Mouse (Mus musculus) G1E (cell line): Measurements from ENCODE around the gene Amer1. TPM values are rescaled to one million over a fixed set of nuclear protein-coding genes. Genes with fewer than 3 reads are reported as not detected.

Experiments
- ATAC-seq: 2 replicates; pipeline ENCODE4 v1.8.0; 2016; ENCODE audit warnings: mild to moderate bottlenecking; ENCODE audit not compliant: insufficient number of reproducible peaks, poor library complexity, low FRiP score, severe bottlenecking; ENCODE audit errors: extremely low read depth
- DNase-seq: peaks from one replicate; pipeline ENCODE4 v3.0.0; 2012; ENCODE audit warnings: low spot score
- H3K27me3 ChIP-seq: 2 replicates; pipeline ENCODE4 v1.6.1; 2012; ENCODE audit warnings: mild to moderate bottlenecking, low read length, inconsistent platforms; ENCODE audit not compliant: insufficient read depth
- H3K36me3 ChIP-seq: replicated peaks from 2 replicates; pipeline ENCODE3; 2012; ENCODE audit warnings: mild to moderate bottlenecking, inconsistent platforms
- H3K4me1 ChIP-seq: 2 replicates; pipeline ENCODE4 v1.6.1; 2012; ENCODE audit warnings: low read depth, low read length, inconsistent platforms, mixed read lengths; ENCODE audit not compliant: insufficient read depth
- H3K4me3 ChIP-seq: 2 replicates; pipeline ENCODE4 v1.5.1; 2012; ENCODE audit warnings: low read depth, mild to moderate bottlenecking, inconsistent platforms, low read length, moderate library complexity, mixed read lengths
- H3K9me3 ChIP-seq: replicated peaks from 2 replicates; pipeline ENCODE4 v1.6.1; 2012; ENCODE audit warnings: inconsistent platforms
- CTCF ChIP-seq: IDR thresholded peaks from 2 replicates; pipeline ENCODE4 v1.5.1; 2012; ENCODE audit warnings: low read depth, low read length, inconsistent platforms, mixed read lengths
- GATA1 ChIP-seq: IDR thresholded peaks from 2 replicates; pipeline ENCODE4 v1.6.1; 2012; ENCODE audit warnings: borderline replicate concordance, low read length, inconsistent platforms, mixed read lengths
- GATA2 ChIP-seq: IDR thresholded peaks from 2 replicates; pipeline ENCODE4 v1.6.1; 2012; ENCODE audit warnings: low read depth, low read length, inconsistent platforms, borderline replicate concordance
- POLR2AphosphoS5 ChIP-seq: IDR thresholded peaks from 2 replicates; pipeline ENCODE4 v1.6.1; 2012; ENCODE audit warnings: low read depth, low read length, inconsistent platforms; ENCODE audit not compliant: insufficient replicate concordance
- TAL1 ChIP-seq: conservative IDR thresholded peaks from 2 replicates; pipeline ENCODE4 v1.6.1; 2012; ENCODE audit warnings: low read depth, low read length, inconsistent platforms, mixed read lengths
- polyA plus RNA-seq: library from polyadenylated mRNA; stranded (reverse); fragments of >175 nt; gene quantifications from 2 replicates; pipeline ENCODE4 v1.2.3, GENCODE M21; 2012
- total RNA-seq, 2 experiments: library from RNA; stranded (forward) in 1 of 2; stranded (reverse) in 1 of 2; fragments of 200-1000 nt in 1 of 2; fragments of >200 nt in 1 of 2; fragmentation: Nextera tagmentation in 1 of 2; gene quantifications; 2 replicates each; pipeline ENCODE4 v1.2.3; 2014 to 2017

The Amer1 gene
- total and polyA plus RNA-seq, 3 experiments: 0.61 to 6.9 (median 5.1) TPM

GRCm38 (mm10) chrX:95442261-95442660 is 2.4 kb downstream of the Amer1 start:
- Histone ChIP-seq H3K27me3 (no peaks in the 10 kb centered on the region), H3K4me3 (no peak overlapping the region), H3K36me3 (peaks cover 3% of the 10 kb centered on the region), H3K4me1 (peaks cover 13% of the 10 kb centered on the region), H3K9me3 (no peaks in the 10 kb centered on the region)
- no peak for ATAC-seq
- TF ChIP-seq GATA1 (no peak), GATA2 (no peak), TAL1 (no peak), POLR2AphosphoS5 (no peak), CTCF (no peak)
- no peak for DNase-seq

DNA sequence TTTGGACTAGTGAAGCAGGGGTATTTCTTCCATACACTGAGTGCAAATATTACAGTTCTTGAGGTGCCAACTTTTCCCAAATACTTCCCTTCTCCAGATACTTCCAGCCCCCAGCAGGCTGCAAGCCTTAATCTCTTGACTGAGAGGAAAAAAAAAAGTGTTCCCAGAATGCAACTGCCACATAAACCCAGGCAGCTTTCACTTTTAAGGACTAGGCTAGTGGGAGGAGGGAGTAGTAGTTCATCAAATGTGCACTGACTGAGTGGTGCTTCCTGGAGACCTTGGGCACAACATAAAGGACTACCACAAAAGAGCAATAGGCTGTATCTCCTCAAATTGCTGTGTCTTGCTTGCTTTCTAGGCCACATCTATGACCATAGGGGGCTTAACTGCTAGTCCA is 3.4 kb downstream of the Amer1 start:
- peaks cover 13% of the 10 kb centered on the region for H3K4me1 ChIP-seq
- H3K4me3 ChIP-seq: no peak overlapping the region
- ATAC-seq (no peak), DNase-seq (no peak)
- TF ChIP-seq GATA1: no peak
- TF ChIP-seq GATA2: no peak
- no peak for TF ChIP-seq TAL1
- TF ChIP-seq POLR2AphosphoS5: no peak
- TF ChIP-seq CTCF: no peak
- no peaks in the 10 kb centered on the region for H3K27me3 ChIP-seq
- peaks cover 3% of the 10 kb centered on the region for H3K36me3 ChIP-seq
- no peaks in the 10 kb centered on the region for H3K9me3 ChIP-seq

GRCm38 (mm10) chrX:95438491-95438890 is 6.2 kb downstream of the Amer1 start:
- peaks cover 7% of the 10 kb centered on the region for H3K4me1 ChIP-seq
- H3K4me3 ChIP-seq: no peak overlapping the region
- ATAC-seq (no peak), DNase-seq (no peak)
- H3K36me3 ChIP-seq: peaks cover 3% of the 10 kb centered on the region
- no peaks in the 10 kb centered on the region for H3K9me3 ChIP-seq
- H3K27me3 ChIP-seq: no peaks in the 10 kb centered on the region
- TF ChIP-seq GATA1 (no peak), TAL1 (no peak), GATA2 (no peak), POLR2AphosphoS5 (no peak), CTCF (no peak)

DNA sequence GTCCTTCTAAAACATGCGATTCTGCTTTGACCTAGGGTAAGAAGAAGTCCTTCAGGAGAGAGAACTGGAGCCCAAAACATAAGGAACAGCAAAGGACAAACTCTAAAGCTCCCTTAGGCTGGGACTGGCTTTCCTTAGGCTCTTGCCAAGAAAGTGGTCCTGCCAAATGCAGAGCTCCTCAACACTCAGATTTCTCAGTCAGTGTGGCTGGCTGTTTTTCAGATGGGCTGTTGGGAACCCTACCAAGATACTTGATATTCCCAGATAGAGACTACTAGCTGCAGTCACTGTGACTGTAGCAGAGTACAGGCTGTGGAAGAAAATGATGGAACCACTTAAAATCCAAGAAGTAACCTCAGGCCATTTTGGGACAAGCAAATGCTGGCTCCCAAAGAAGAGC is 7.4 kb downstream of the Amer1 start:
- no peak for ATAC-seq
- no peak for DNase-seq

GRCm38 (mm10) chrX:95373101-95373500 is 71.6 kb downstream of the Amer1 start:
- H3K4me1 ChIP-seq: no peaks in the 10 kb centered on the region
- H3K4me3 ChIP-seq: no peak overlapping the region
- no peaks in the 10 kb centered on the region for H3K9me3 ChIP-seq
- no peaks in the 10 kb centered on the region for H3K36me3 ChIP-seq
- H3K27me3 ChIP-seq: no peaks in the 10 kb centered on the region
- ATAC-seq: no peak
- TF ChIP-seq POLR2AphosphoS5: no peak
- no peak for TF ChIP-seq CTCF
- TF ChIP-seq GATA2: no peak
- TF ChIP-seq TAL1: no peak
- TF ChIP-seq GATA1: no peak
- DNase-seq: no peak

More for the DNA sequence above, 7.4 kb downstream of the Amer1 start:
- Histone ChIP-seq H3K4me1 (peaks cover 3% of the 10 kb centered on the region; the same call in 1 of the 2 replicates), H3K36me3 (peaks cover 3% of the 10 kb centered on the region), H3K9me3 (no peaks in the 10 kb centered on the region), H3K27me3 (no peaks in the 10 kb centered on the region), H3K4me3 (no peak overlapping the region)
- TF ChIP-seq GATA1 (no peak), GATA2 (no peak), CTCF (no peak), POLR2AphosphoS5 (no peak), TAL1 (no peak)

Other genes starting within 250 kb of the Amer1 start
- 0.53 TPM in 1 of 2 replicates, not detected in the other for gene Arhgef9, start 248.0 kb downstream of the Amer1 start, total RNA-seq (2014; fragmentation: Nextera tagmentation)
- gene Arhgef9, start 248.0 kb downstream of the Amer1 start, total RNA-seq (2017): 0.16 TPM in 1 of 2 replicates, not detected in the other
- not detected in 2 replicates for gene Arhgef9, start 248.0 kb downstream of the Amer1 start, polyA plus RNA-seq
- not detected in 2 replicates for gene Asb12, start 113.1 kb upstream of the Amer1 start, total RNA-seq (2014; fragmentation: Nextera tagmentation)
- not detected in 2 replicates for gene Asb12, start 113.1 kb upstream of the Amer1 start, total RNA-seq (2017)
- not detected in 2 replicates for gene Asb12, start 113.1 kb upstream of the Amer1 start, polyA plus RNA-seq
- gene Pfn5, start 113.2 kb upstream of the Amer1 start, total RNA-seq (2014; fragmentation: Nextera tagmentation): not detected in 2 replicates
- not detected in 2 replicates for gene Pfn5, start 113.2 kb upstream of the Amer1 start, total RNA-seq (2017)
- not detected in 2 replicates for gene Pfn5, start 113.2 kb upstream of the Amer1 start, polyA plus RNA-seq
- gene Zc4h2, start 213.6 kb upstream of the Amer1 start, total RNA-seq (2014; fragmentation: Nextera tagmentation): 9.4 and 12.9 TPM in 2 replicates
- gene Zc4h2, start 213.6 kb upstream of the Amer1 start, total RNA-seq (2017): 6.1 and 6.6 TPM in 2 replicates
- 0.37 and 0.44 TPM in 2 replicates for gene Zc4h2, start 213.6 kb upstream of the Amer1 start, polyA plus RNA-seq